Mouse (Mus musculus) right cerebral cortex, adult 2 months (tissue): Measurements from ENCODE around the gene Mov10.
"Not testable (repeated sequence)": the region's sequence is repeated elsewhere in the genome, so short reads cannot be mapped to it uniquely, and the experiment has no call there.

Source experiments
- DNase-seq, 2 experiments: peaks; one replicate each; pipeline ENCODE4 v3.0.0; 2021 to 2022; ENCODE audit warnings: low spot score in 2 of 2

The Mov10 gene

GRCm38 (mm10) chr3:104781471-104781903, 36.9 kb downstream of the Mov10 start, which contains the start of gene Fam19a3:
Fam19a3 (minus strand) TSS chr3:104781840.
- no peak for DNase-seq

- no peak for DNase-seq
Observed at GRCm38 (mm10) chr3:104780561-104781420, 37.6 kb downstream of the Mov10 start, which contains the start of gene Ppm1j. Ppm1j (plus strand) TSS chr3:104781056.

GRCm38 (mm10) chr3:104779949-104780348, 38.4 kb downstream of the Mov10 start:
- peak in 1 of 2 experiments; percentile 52 for DNase-seq

GRCm38 (mm10) chr3:104777342-104777741, 41.0 kb downstream of the Mov10 start:
- no peak for DNase-seq

GRCm38 (mm10) chr3:104773301-104773700, 45.1 kb downstream of the Mov10 start:
- no peak for DNase-seq

GRCm38 (mm10) chr3:104771460-104771859, 46.9 kb downstream of the Mov10 start:
- DNase-seq = no peak

GRCm38 (mm10) chr3:104770918-104771317, 47.4 kb downstream of the Mov10 start:
- DNase-seq = no peak

GRCm38 (mm10) chr3:104770035-104770434, 48.3 kb downstream of the Mov10 start:
- DNase-seq = peak in 1 of 2 experiments; percentile 62

- DNase-seq = no peak
Observed at GRCm38 (mm10) chr3:104769135-104769534, 49.2 kb downstream of the Mov10 start.

GRCm38 (mm10) chr3:104767716-104768115, 50.6 kb downstream of the Mov10 start:
- DNase-seq = no peak

- no peak for DNase-seq
Observed at GRCm38 (mm10) chr3:104767141-104767540, 51.2 kb downstream of the Mov10 start.

GRCm38 (mm10) chr3:104765021-104765420, 53.3 kb downstream of the Mov10 start:
- no peak for DNase-seq

GRCm38 (mm10) chr3:104762103-104762863, 56.1 kb downstream of the Mov10 start:
- DNase-seq = not testable (repeated sequence)

- DNase-seq = no peak
Observed at GRCm38 (mm10) chr3:104758869-104759268, 59.5 kb downstream of the Mov10 start.

GRCm38 (mm10) chr3:104758406-104758805, 60.0 kb downstream of the Mov10 start:
- DNase-seq = peak; percentile 47 to 55

GRCm38 (mm10) chr3:104752845-104753244, 65.5 kb downstream of the Mov10 start:
- not testable (repeated sequence) for DNase-seq
